Mouse (Mus musculus): ENCODE measurements around the gene Ogdhl.

Gene Ogdhl

DNA sequence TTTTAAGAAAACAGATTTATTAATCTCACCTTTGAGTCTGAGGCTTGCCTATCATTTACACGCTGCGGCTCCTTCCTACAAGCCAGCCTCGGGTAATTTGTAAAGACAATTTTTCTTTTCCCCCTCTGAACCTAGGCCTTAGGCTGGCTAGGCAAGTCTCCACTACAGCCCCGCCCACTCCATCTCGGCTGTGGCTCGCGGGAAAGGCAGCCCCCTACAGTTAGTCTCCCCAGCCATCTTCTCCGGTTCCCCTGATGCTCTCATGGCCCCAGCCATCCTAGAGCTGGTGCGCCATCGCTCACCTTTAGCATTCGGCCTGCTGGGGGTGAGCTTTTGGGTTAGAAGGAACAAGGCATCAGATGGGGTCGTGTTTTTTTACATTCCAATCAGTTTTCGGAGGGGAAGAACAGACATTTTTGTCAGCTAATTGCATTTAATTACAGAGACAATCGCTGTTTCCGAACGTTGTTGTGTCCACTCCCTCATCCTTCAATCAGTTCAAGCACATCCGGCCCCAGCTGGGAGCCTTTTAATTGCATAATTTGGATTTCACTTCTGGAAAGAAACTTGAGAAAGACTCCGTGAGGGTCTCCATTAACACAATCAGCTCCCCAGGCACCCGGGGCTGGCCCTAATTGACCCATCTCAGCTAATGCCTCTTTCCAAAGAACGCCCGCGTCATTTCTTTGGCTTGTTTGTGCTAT is 57.7 kb downstream of the Ogdhl start:
- in situ Hi-C loops (cut with MboI; ENCODE audit: unreplicated experiment in 2 of 2): no loop called here

DNA sequence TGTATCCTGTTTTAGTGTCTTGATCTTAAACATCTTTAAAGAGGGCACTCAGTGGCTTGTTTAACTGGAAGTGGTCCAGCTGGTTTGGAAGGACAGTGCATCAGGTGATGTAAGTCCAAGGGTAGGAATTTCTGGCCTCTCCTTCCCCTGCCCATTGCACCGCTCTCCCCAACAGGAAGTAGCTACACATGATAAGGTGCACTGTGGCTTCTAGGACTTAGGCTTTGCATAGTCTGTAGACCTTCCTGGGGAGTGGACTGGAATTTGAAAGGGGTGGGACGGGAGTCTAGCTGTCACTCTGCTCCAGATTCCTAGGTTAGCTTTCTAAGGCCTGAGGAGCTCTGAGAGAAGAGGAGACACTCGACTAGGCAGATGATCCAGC is 58.3 kb downstream of the Ogdhl start:
- in situ Hi-C loops (cut with MboI; ENCODE audit: unreplicated experiment in 2 of 2): no loop called here

DNA sequence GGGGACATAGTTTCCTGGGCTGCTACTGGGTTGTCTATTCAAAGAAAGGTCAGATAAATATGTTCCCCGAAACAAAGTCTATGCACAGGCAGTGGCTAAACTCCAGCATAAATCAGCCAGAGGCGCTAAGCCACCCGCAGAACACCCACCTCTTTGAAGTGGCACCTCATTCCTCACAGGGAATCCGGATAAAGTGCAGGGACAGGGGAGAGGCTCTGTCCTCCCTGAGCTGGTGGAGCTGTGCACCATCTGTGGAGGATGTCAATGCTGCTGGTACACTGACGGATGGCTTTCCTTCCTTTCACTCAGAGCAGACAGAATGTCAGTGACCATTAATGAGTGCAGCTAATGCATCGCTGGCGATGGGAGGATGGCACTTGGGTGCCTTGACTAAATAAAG is 59.2 kb downstream of the Ogdhl start:
- in situ Hi-C loops (cut with MboI; ENCODE audit: unreplicated experiment in 2 of 2): no loop called here

- in situ Hi-C loops (cut with MboI; ENCODE audit: unreplicated experiment in 2 of 2): no loop called here
Measured at GRCm38 (mm10) chr14:32381619-32382018, 59.8 kb downstream of the Ogdhl start.

DNA sequence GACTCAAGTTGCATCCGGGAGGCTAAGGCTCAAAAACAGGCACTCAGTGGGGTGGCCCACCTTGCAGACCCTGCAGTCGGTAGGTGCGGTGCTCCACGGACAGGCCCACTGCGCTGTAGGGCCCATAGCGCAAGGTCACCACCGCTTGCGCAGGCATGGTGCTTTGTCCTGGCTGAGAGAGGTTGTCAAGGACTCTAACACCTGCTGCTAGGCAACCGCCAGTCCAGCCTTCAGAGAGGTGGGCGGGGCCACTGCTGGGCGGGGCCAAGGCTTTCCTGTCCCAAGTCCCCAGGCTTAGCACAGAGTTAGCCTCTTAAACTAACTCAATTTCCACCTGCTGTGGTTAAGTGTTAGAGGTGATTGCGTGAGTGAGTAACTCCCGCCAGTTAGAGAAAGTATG is 66.4 kb downstream of the Ogdhl start, which contains the start of gene 1700024G13Rik:
Gene 1700024G13Rik, minus strand, starts transcription at position 196 of the 400 bp plus-strand sequence.
- in situ Hi-C loops (cut with MboI; ENCODE audit: unreplicated experiment in 2 of 2): no loop called here

Measured in v-Abl transformed pro-B cells (cell line).